Mouse (Mus musculus) brain, embryonic 14.5 days (tissue): ENCODE measurements around the gene Pinlyp. TPM values are rescaled to one million over a fixed set of nuclear protein-coding genes. Genes with fewer than 3 reads are reported as not detected.
"Not testable (repeated sequence)": the region's sequence is repeated elsewhere in the genome, so short reads cannot be mapped to it uniquely, and the experiment has no call there.

Experiments used
- DNase-seq: peaks from one replicate; pipeline ENCODE4 v3.0.0-alpha.2; 2011; ENCODE audit warnings: low read depth
- CTCF ChIP-seq: fragments of 200-500 bp; IDR thresholded peaks from 2 replicates; pipeline ENCODE4 v1.5.1; 2012; ENCODE audit warnings: inconsistent platforms, mild to moderate bottlenecking, moderate library complexity, borderline replicate concordance; ENCODE audit not compliant: insufficient read depth, insufficient read length; ENCODE audit errors: extremely low read depth
- POLR2A ChIP-seq: fragments of 200-500 bp; IDR thresholded peaks from 2 replicates; pipeline ENCODE4 v1.6.1; 2012; ENCODE audit warnings: mild to moderate bottlenecking, inconsistent platforms, borderline replicate concordance; ENCODE audit not compliant: poor library complexity, insufficient read depth, insufficient read length, severe bottlenecking; ENCODE audit errors: extremely low read depth
- polyA plus RNA-seq: library from polyadenylated mRNA; depleted of rRNA; stranded (reverse); fragments of >200 nt; gene quantifications from 2 replicates; pipeline ENCODE4 v1.2.3, GENCODE M21; 2012; rRNA removed

Pinlyp gene
- polyA plus RNA-seq, 1 experiment: 0.21 TPM

DNA sequence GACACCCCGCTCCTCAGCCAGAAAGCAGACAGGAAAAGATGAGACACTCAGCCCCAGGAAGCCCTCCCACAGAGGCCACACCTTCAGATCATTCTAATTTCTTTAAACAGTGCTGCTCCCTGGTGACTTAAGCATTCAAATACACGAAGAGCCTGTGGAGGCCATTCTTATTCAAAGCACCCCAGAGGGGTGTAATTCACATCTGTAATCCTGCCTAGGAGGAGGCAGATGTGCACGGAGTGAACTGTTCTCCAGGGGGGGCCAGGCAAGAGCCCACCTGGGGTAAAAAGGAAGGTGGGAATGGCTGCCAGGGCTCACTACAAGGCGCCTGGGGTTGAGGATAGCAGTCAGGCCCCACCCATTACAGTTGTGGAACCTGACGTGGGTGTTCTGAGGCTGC, 28.8 kb downstream of the Pinlyp start:
- TF ChIP-seq POLR2A: no peak
- no peak for TF ChIP-seq CTCF
- DNase-seq: no peak

DNA sequence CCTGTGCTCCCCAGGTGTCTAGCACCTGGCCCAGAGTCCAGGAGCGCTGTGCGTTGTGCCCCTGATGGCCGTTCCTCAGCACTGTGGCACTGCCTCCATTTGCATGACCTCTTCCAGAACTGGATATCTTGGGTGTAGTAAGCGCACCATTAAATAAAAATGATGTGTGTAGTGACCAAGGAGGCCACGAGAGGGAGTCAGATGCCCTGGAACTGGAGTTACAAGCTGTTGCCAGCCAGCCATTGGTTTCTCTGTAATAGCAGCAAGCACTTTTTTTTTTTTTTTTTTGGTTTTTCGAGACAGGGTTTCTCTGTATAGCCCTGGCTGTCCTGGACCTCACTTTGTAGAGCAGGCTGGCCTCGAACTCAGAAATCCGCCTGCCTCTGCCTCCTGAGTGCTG, 29.6 kb downstream of the Pinlyp start:
- not testable (repeated sequence) for DNase-seq
- TF ChIP-seq CTCF: peak; percentile 34; the same call in 1 of the 2 replicates

DNA sequence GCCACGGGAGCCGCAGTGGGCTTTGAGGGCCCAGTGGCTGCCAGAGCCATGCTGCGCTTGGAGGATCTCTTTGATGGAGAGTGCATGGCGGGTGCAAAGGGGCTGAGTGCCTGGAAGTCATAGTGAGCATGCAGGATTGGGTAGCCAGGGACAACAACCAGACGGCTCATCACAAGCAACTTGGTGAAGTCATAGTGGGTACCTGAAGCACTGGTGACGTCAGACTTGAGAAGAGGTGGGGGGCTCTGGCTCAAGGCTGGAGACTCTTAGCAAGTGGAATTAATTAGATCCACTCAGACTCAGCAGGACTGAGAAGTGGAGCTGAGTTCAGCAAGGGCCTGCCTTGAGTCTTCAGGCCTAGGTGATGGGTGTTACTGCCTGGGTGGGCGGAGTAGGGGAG, 33.6 kb downstream of the Pinlyp start, which contains the start of gene AC161166.1:
TSS of gene AC161166.1 (minus strand) at position 101 of the 400 bp plus-strand sequence.
- TF ChIP-seq CTCF (no peak), POLR2A (no peak)
- DNase-seq: no peak

- DNase-seq: no peak
- TF ChIP-seq CTCF: no peak
- no peak for TF ChIP-seq POLR2A
These were observed 38.2 kb downstream of the Pinlyp start for GRCm38 (mm10) chr7:24507726-24508114.

DNA sequence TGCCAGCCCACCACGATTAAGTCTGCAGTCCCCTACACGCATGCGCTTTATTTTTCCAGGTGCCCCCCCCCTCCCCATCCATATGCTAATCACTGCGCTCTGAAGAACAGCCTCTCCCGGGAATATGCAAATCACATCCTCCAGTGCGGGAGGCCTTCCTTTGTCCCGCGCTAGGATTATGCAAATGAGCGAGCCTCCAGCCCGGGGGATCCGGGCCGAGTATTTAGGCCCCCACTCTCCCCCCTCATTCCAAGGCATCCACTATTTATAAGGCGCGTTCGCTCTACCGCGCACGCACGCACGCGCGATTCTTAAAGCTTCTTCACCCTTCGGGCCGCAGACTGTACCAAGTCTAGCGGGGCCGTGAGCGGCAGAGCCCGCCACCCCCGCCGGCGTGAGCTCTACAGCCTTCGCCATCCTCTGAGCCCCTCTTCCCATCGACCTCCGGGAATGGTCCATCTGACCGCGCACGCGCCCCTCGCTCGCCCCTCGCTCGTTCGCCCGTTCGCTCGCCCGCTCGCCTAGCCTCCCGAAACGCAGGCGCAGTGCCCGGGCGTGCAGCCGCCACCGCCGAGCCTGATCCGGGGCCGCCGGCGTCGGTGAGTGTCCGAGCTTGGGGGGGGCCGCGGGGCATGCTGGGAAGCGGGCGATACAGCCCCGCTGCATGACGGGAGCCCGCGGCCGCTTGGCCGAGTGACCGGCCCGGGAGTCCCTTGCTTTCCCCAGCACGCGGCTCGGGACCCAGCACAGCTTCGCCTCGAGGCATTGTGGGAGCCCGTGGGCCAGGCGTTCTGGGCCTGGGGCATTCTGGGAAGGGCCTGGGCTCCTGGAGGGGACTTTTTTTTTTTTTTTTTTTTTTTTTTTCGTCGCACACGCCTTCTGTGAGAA, 38.8 kb downstream of the Pinlyp start, which contains the start of gene Zfp428:
TSS of gene Zfp428 (plus strand) at position 169 of the 888 bp plus-strand sequence.
- TF ChIP-seq POLR2A (peak; percentile 82), CTCF (no peak)
- peak; percentile 99 for DNase-seq

DNA sequence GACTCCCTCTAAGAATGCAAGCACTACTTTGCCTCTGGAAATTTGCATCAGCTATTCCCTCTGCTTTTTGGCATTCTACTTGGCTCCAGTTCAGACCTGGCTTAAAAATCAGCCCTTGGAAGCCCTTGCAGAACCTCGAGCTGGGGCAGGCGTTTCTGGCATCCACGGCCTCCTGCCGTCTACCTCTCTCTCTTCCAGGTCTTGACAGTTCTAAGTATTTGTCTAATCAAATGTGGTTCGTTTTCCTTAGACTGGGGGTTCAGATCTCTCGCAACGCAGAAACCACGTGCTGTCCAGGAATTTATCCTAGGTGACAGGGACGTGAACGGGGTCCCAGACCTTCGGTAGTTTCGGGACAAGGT, 39.5 kb downstream of the Pinlyp start:
- peak; percentile 91 for DNase-seq
- no peak for TF ChIP-seq CTCF
- TF ChIP-seq POLR2A: no peak

- DNase-seq: no peak
These were observed 39.9 kb downstream of the Pinlyp start for GRCm38 (mm10) chr7:24506065-24506459.

DNA sequence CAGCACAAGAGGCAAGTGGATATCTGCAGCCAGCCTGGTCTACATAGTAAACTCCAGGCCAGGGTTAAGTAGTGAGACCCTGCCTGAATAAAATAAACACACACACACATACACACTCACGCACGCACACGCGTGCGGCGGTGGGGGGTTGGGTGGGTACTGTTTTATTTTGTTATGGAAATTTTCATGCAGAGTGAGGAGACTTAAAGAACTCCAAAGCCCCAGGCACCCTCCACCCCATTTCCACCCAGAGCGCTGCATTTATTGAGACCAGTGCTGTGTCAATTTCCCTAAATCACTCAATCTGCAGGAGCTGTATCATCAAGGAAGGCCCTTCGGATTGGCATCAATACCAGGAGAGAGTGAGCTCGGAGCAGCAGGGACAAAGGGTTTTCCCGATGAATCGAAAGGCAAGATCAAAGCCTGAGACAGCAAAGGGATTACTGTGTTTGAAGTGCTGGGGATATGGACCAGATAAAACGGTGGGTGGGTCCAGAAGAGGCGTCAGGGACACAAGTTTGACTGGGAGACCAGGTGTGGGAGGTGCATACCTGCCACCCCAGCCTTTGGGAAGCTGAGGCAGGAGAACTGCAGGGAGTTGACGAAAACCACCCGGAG, 40.4 kb downstream of the Pinlyp start:
- DNase-seq: peak; percentile 71
- no peak for TF ChIP-seq CTCF
- TF ChIP-seq POLR2A: no peak

More at GRCm38 (mm10) chr7:24506065-24506459, 39.9 kb downstream of the Pinlyp start:
- TF ChIP-seq POLR2A (no peak), CTCF (no peak)

- no peak for DNase-seq
- TF ChIP-seq CTCF (no peak), POLR2A (no peak)
These were observed 41.0 kb downstream of the Pinlyp start for GRCm38 (mm10) chr7:24504868-24505267.

DNA sequence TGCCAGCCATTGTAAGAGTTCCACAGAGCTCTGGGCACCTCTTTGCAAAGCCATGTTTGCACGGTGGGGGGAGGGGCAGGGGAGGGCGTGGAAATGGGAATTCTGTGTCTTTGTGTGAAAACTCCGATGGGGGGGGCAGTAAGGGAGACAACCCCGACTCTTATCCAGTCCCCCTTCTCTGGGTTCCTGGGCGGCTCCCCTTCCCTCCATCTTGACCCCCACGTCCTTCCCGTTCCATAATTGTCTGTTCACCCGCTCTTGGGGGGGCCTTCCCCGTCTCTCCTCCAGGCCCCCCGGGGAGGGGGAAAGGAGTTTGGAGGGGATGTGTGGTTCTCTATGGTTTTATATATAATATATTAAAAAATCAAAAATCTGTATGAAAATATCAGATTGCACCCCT, 41.9 kb downstream of the Pinlyp start:
- DNase-seq: no peak
- TF ChIP-seq POLR2A: no peak
- no peak for TF ChIP-seq CTCF

- no peak for DNase-seq
- peak; percentile 30; the same call in 1 of the 2 replicates for TF ChIP-seq CTCF
- TF ChIP-seq POLR2A: no peak
These were observed 44.4 kb downstream of the Pinlyp start for GRCm38 (mm10) chr7:24501492-24501891.

DNA sequence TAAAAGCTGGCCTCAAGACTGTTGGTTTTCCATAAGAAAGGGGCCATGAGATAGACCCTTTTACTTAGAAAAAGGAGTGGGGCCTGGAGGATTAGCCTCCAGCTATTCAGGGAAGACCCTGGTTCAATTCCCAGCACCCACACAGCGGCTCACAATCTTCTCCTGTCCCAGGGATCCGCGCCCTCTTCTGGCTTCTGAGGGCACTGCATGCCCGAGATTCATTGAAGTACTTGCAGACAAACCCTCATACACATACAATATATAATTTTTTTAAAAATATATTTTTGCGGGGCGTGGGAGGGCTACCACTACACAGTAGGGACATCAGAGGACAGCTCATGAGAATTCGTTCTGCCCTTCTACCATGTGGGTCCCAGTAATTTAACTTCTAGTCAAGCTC, 45.0 kb downstream of the Pinlyp start:
- no peak for DNase-seq
- TF ChIP-seq CTCF: peak; percentile 57; the same call in 1 of the 2 replicates
- TF ChIP-seq POLR2A: no peak

DNA sequence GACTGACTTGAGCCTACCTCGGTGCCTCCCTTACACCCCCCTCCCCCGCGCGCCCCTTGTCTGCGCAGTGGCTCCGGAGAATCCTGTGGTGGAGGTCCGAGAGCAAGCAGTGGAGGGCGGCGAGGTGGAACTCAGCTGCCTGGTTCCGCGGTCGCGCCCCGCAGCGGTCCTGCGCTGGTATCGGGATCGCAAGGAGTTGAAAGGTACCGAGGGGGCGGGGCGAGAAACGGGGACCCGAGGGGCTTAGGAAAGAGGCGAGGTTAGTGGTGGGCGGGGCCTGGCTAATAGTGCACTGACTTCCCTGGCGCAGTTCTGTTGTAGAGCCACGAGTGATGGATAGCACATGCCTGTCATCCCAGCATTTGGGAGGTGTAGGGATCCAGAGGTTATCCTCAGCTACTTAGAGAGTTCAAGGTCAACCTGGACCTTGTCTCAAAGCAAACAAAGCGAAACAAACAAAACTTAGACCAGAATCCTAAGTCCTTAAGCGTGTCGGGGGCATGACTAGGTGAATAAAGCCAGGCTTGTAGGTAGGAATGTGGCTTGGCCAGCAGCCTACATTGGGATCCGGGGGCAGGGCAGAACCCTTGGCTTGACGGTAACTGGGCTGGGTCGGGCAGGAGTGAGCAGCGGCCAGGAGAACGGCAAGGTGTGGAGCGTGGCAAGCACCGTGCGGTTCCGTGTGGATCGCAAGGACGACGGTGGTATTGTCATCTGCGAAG, 45.9 kb downstream of the Pinlyp start:
- TF ChIP-seq POLR2A (no peak), CTCF (no peak)
- no peak for DNase-seq

Other genes starting within 250 kb of the Pinlyp start
- gene Zfp61, start 244.9 kb downstream of the Pinlyp start, polyA plus RNA-seq: 33.9 and 39.2 TPM in 2 replicates
- 19.3 and 26.9 TPM in 2 replicates for gene Zfp94, start 229.5 kb downstream of the Pinlyp start, polyA plus RNA-seq
- 0.19 and 0.23 TPM in 2 replicates for gene Tescl, start 212.2 kb downstream of the Pinlyp start, polyA plus RNA-seq
- gene Lypd5, start 196.9 kb downstream of the Pinlyp start, polyA plus RNA-seq: 0.07 and 0.11 TPM in 2 replicates
- 0.76 and 1.4 TPM in 2 replicates for gene Kcnn4, start 175.9 kb downstream of the Pinlyp start, polyA plus RNA-seq
- 66.2 and 69.6 TPM in 2 replicates for gene Smg9, start 146.5 kb downstream of the Pinlyp start, polyA plus RNA-seq
- gene Irgc1, start 93.8 kb downstream of the Pinlyp start, polyA plus RNA-seq: 0.05 TPM in 1 of 2 replicates, not detected in the other
- gene Plaur, start 83.6 kb downstream of the Pinlyp start, polyA plus RNA-seq: 1.4 and 2.1 TPM in 2 replicates
- 178 and 268 TPM in 2 replicates for gene Cadm4, start 64.1 kb downstream of the Pinlyp start, polyA plus RNA-seq
- 269 and 420 TPM in 2 replicates for gene Zfp428, start 39.1 kb downstream of the Pinlyp start, polyA plus RNA-seq
- gene AC161166.1, start 33.7 kb downstream of the Pinlyp start, polyA plus RNA-seq: not detected in 2 replicates
- gene Irgq, start 15.4 kb downstream of the Pinlyp start, polyA plus RNA-seq: 55.4 and 66.4 TPM in 2 replicates
- 71.6 and 84.1 TPM in 2 replicates for gene Xrcc1, start 171 bp upstream of the Pinlyp start, polyA plus RNA-seq
- gene Ethe1, start 41.4 kb upstream of the Pinlyp start, polyA plus RNA-seq: 14.4 and 18.8 TPM in 2 replicates
- gene Zfp575, start 41.5 kb upstream of the Pinlyp start, polyA plus RNA-seq: 4.8 and 9.6 TPM in 2 replicates
- gene Phldb3, start 64.6 kb upstream of the Pinlyp start, polyA plus RNA-seq: 0.30 and 0.59 TPM in 2 replicates
- gene Lypd3, start 90.4 kb upstream of the Pinlyp start, polyA plus RNA-seq: 1.8 and 2.9 TPM in 2 replicates
- not detected in 2 replicates for gene Tex101, start 130.6 kb upstream of the Pinlyp start, polyA plus RNA-seq
- gene BC049730, start 163.1 kb upstream of the Pinlyp start, polyA plus RNA-seq: not detected in 2 replicates
- not detected in 2 replicates for gene Gm4763, start 180.8 kb upstream of the Pinlyp start, polyA plus RNA-seq
- 0.15 and 0.19 TPM in 2 replicates for gene Cd177, start 214.2 kb upstream of the Pinlyp start, polyA plus RNA-seq
- gene Ceacam10, start 231.1 kb upstream of the Pinlyp start, polyA plus RNA-seq: 0.19 and 0.24 TPM in 2 replicates